Mouse (Mus musculus): ENCODE results near the gene Nqo1. TPM values are rescaled to one million over a fixed set of nuclear protein-coding genes. Genes with fewer than 3 reads are reported as not detected.

The Nqo1 gene
- polyA plus RNA-seq, 1 experiment from 2014 or later, result 3.3 TPM

DNA sequence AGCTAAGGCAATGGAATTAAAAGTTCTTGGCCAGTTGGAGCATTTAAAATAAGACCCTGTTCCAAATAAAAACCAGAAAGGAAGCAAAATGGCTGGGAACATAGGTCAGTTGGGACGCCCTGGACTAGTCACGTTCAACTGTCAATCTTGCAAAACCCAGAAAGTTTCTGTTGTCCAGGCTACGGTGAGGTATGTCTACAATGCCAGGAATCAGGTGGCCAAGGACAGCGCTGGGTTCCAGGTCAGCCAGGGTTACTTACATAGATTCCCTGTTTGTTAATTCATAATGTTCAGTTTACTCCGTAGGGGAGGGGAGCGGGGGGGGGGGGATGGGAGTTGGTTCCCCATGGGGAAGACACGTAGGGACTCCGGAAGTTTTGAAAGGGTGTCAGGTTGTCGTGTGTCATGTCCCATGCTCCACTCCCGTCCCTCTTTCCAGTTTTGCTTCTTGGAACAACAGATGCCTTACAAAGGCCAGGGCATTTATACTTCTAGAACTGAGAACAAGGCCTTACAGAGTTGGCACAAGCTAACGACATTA, 32.5 kb upstream of the Nqo1 start:
- ATAC-seq, result no peak; the same call in 1 of the 2 replicates
- H3K27ac ChIP-seq, result no peak overlapping the region

DNA sequence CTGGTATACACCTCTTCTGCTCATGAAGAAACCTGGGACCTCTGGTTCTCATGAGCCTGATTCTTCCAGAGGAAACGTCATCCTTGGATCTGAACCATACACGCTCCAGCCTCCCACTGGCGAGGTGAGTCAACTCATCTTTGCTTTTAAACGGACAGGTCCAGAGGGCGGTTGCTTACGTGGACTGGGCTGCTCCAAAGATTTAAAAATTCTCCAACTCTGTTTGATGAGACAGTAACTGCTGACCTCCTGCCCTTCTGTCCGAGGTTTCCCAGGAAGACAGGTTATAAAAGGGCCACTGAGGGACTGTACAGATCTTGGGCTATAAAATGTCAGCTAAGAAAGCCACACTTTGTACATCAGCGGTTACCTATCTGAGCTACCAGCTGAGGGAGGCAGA, 27.8 kb upstream of the Nqo1 start:
- H3K9me3 ChIP-seq, result no peaks in the 10 kb centered on the region

More for the DNA sequence above, 32.5 kb upstream of the Nqo1 start:
- peak overlapping the region; percentile 87 for H3K9ac ChIP-seq (replicated peaks)
- H3K36me3 ChIP-seq, result no peaks in the 10 kb centered on the region
- H3K4me3 ChIP-seq (replicated peaks), result peak overlapping the region; percentile 82
- peak overlapping the region; percentile 74 for H3K4me2 ChIP-seq (replicated peaks)
- no peaks in the 10 kb centered on the region for H3K9me3 ChIP-seq
- WGBS, result 34% methylated on average over 11 of the region's 11 CpGs
- peaks cover 19% of the 10 kb centered on the region for H3K4me1 ChIP-seq (replicated peaks)
- H3K27me3 ChIP-seq, result no peaks in the 10 kb centered on the region

DNA sequence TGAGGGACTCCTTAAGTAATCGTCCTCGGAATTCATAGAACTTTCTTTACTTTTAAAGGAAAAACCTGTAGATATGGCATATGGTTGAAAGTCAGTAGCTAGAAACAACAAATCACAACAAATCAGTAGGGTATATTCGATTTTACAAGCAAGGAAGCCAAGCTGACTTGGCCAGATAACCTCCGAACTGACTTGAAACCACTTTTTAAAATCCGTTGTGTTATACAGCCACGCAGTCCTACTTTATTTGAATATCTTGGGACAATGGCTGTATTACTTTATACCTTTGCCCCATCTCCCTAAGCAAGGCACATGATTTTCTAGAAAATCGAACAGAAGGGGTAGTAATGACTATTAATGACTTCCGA, 22.2 kb upstream of the Nqo1 start:
- H3K4me3 ChIP-seq (replicated peaks), result no peak overlapping the region
- H3K9ac ChIP-seq (replicated peaks), result no peak overlapping the region
- no peak overlapping the region for H3K4me2 ChIP-seq (replicated peaks)
- H3K4me1 ChIP-seq (replicated peaks), result peaks cover 29% of the 10 kb centered on the region
- no peaks in the 10 kb centered on the region for H3K27me3 ChIP-seq
- ATAC-seq, result no peak
- 49% methylated on average over 8 of the region's 8 CpGs for WGBS
- H3K36me3 ChIP-seq, result peaks cover 24% of the 10 kb centered on the region
- H3K9me3 ChIP-seq, result no peaks in the 10 kb centered on the region
- no peak overlapping the region for H3K27ac ChIP-seq

More for the DNA sequence above, 27.8 kb upstream of the Nqo1 start:
- no peak for ATAC-seq
- H3K4me2 ChIP-seq (replicated peaks), result no peak overlapping the region
- no peaks in the 10 kb centered on the region for H3K27me3 ChIP-seq
- peaks cover 4% of the 10 kb centered on the region for H3K4me1 ChIP-seq (replicated peaks)
- 85% methylated on average over 8 of the region's 8 CpGs for WGBS
- no peak overlapping the region for H3K4me3 ChIP-seq (replicated peaks)
- no peak overlapping the region for H3K27ac ChIP-seq
- H3K36me3 ChIP-seq, result no peaks in the 10 kb centered on the region
- no peak overlapping the region for H3K9ac ChIP-seq (replicated peaks)

DNA sequence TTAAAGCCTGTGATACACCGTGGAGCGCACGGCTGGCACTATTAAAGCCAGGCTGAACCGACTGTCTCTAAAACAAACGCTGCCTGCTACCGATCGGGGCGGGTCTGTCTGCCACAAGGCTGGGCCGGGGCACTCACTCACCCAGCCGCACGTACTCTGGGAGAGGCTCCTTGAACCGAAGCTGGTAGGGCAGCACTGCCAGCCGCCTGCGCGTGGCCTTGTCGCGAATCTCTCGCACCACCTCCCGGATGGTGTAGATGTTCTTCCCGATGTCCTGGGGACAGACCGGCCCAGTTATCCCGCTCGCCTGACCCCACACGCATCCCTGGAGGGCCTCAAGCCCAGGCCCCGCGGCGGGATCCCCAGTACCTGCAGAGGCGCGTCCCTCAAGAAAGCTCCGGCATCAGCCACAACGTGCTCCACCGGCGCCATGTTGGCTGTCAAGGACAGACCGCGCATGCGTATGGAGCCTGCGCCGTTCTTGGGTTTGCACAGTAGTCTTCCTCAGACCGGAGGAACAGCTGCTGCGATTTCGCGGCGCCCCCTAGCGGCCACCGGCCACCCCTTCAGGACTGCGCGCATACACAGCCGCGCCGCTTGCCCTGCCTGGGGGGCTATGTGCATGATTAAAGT, 21.7 kb upstream of the Nqo1 start, which contains the start of gene Nob1:
Nob1 (minus strand) TSS at position 455 of the 633 bp plus-strand sequence.
- Histone ChIP-seq H3K27ac (peak within 1 kb of the TSS; percentile 67), H3K9me3 (no peaks in the 10 kb centered on the region), H3K27me3 (no peaks in the 10 kb centered on the region), H3K4me1 (replicated peaks) (peaks cover 29% of the 10 kb centered on the region), H3K36me3 (peaks cover 29% of the 10 kb centered on the region), H3K4me2 (replicated peaks) (peak within 1 kb of the TSS; percentile 88), H3K4me3 (replicated peaks) (peak within 1 kb of the TSS; percentile 95), H3K9ac (replicated peaks) (peak within 1 kb of the TSS; percentile 90)
- 1% methylated on average over 50 of the region's 50 CpGs for WGBS
- peak; percentile 100 for ATAC-seq

DNA sequence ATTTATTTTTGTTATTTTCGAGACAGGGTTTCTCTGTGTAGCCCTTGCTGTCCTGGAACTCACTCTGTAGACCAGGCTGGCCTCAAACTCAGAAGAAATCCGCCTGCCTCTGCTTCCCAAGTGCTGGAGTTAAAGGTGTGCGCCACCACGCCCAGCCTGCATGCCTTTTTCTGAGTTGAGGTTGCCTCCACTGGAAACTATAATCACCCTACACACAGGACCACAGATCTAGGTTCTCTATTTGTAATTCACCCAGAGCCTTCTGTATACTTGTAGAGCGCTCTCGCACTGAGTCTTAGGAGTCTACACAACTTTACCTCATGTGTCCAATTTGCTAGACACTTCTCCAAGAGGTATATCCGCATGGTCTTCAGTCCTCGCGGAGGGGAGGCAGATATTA, 21.2 kb upstream of the Nqo1 start:
- Histone ChIP-seq H3K27me3 (no peaks in the 10 kb centered on the region), H3K4me2 (replicated peaks) (peak overlapping the region; percentile 88), H3K9me3 (no peaks in the 10 kb centered on the region), H3K27ac (peak overlapping the region; percentile 67; the same call in 1 of the 2 replicates), H3K4me1 (replicated peaks) (peaks cover 29% of the 10 kb centered on the region), H3K9ac (replicated peaks) (peak overlapping the region; percentile 90), H3K4me3 (replicated peaks) (peak overlapping the region; percentile 95), H3K36me3 (peaks cover 34% of the 10 kb centered on the region)
- 0 out of 2 replicates have a peak, but pooled peaks have one; percentile 6 for ATAC-seq
- 28% methylated on average over 9 of the region's 9 CpGs for WGBS

DNA sequence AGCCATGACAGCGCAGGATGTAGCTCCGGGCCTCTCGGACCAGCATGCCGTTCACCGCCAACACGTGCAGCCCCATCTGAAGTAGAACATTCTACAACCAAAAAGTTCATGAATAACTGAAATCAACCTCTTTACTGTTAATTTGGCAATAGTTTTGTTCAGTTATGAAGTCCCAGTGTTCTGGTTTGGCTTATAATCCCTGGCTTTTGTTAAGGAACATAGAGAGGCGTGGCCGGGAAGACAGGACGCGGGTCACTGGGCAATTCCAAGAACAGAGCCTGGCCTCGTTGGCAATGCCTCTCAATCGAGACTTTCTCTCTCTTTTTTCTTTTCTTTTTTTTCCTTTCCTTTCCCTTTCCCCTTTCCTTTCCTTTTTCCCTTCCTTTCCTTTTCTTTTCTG, 14.0 kb upstream of the Nqo1 start:
- Histone ChIP-seq H3K36me3 (peaks cover 99% of the 10 kb centered on the region), H3K27ac (no peak overlapping the region), H3K4me1 (replicated peaks) (peaks cover 5% of the 10 kb centered on the region), H3K4me2 (replicated peaks) (no peak overlapping the region), H3K9ac (replicated peaks) (no peak overlapping the region), H3K27me3 (no peaks in the 10 kb centered on the region), H3K9me3 (no peaks in the 10 kb centered on the region), H3K4me3 (replicated peaks) (no peak overlapping the region)
- ATAC-seq, result no peak
- WGBS, result 83% methylated on average over 12 of the region's 12 CpGs

DNA sequence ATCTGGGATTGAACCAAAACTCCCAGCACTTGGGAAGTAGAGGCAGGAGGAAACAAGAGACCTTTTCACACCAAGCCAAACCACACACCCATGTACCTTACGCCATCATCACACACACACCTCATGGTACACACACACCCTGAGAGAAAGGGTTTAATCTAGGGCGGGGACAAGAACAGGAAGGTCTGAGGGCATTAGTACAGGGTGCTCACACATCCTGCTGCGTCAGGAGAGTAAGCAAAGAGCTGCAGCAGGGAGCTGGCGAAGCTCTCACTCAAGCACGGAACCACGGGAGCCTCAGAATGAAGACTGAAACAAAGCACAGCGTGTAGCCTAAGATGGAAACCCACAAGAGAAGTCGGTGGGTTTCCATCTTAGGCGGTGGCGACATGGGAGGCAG, 10.9 kb upstream of the Nqo1 start:
- Histone ChIP-seq H3K4me3 (replicated peaks) (no peak overlapping the region), H3K27me3 (no peaks in the 10 kb centered on the region), H3K9ac (replicated peaks) (no peak overlapping the region), H3K4me1 (replicated peaks) (no peaks in the 10 kb centered on the region), H3K9me3 (no peaks in the 10 kb centered on the region), H3K4me2 (replicated peaks) (no peak overlapping the region), H3K27ac (no peak overlapping the region), H3K36me3 (peaks cover 99% of the 10 kb centered on the region)
- ATAC-seq, result no peak
- WGBS, result 91% methylated on average over 10 of the region's 10 CpGs

DNA sequence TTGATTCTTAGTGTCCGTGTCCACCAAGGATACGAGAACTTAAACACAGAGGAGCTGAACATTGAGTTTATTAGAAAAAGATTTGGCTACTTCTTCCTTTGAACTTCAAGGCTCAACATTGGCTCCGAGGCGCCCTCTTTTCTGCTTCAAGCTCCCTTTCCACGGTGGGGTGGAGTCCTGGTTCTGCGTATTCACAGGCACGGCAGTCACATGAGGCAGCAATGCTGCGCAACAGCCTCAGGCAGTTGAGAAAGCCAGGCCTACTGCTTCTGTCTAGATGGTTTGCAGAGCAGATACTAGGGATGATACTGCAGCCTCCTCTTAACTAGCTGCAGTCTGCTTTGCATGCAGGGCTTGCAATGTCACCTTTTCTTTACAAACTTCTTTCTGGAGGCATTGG, 9.5 kb upstream of the Nqo1 start:
- Histone ChIP-seq H3K9me3 (no peaks in the 10 kb centered on the region), H3K4me2 (replicated peaks) (no peak overlapping the region), H3K9ac (replicated peaks) (no peak overlapping the region), H3K27ac (no peak overlapping the region), H3K4me3 (replicated peaks) (no peak overlapping the region), H3K36me3 (peaks cover 95% of the 10 kb centered on the region), H3K4me1 (replicated peaks) (no peaks in the 10 kb centered on the region), H3K27me3 (no peaks in the 10 kb centered on the region)
- no peak for ATAC-seq
- 92% methylated on average over 8 of the region's 8 CpGs for WGBS

DNA sequence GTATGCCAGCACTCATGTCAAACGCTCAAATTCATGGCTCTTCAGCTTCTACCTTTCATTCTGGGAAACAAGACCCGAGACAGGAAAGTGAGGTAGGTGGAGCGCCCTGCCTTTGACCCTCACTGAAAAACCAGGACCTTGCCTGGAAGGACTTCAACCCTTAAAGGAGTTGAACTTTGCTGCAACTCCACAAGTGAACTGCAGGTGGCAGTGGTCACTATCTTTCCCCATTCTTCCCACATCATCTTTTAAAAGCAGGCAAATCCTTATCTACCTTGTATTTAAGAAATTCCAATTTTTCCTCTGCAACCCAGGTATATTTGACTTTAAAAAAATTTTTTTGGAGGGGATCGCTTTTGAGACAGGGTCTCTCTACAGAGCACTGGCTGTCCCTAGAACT, 8.4 kb upstream of the Nqo1 start:
- WGBS, result 73% methylated on average over 4 of the region's 4 CpGs
- ATAC-seq, result no peak
- no peak overlapping the region for H3K27ac ChIP-seq
- H3K27me3 ChIP-seq, result no peaks in the 10 kb centered on the region
- no peak overlapping the region for H3K9ac ChIP-seq (replicated peaks)
- H3K36me3 ChIP-seq, result peaks cover 89% of the 10 kb centered on the region
- H3K4me1 ChIP-seq (replicated peaks), result no peaks in the 10 kb centered on the region
- no peak overlapping the region for H3K4me3 ChIP-seq (replicated peaks)
- no peak overlapping the region for H3K4me2 ChIP-seq (replicated peaks)
- H3K9me3 ChIP-seq, result no peaks in the 10 kb centered on the region

DNA sequence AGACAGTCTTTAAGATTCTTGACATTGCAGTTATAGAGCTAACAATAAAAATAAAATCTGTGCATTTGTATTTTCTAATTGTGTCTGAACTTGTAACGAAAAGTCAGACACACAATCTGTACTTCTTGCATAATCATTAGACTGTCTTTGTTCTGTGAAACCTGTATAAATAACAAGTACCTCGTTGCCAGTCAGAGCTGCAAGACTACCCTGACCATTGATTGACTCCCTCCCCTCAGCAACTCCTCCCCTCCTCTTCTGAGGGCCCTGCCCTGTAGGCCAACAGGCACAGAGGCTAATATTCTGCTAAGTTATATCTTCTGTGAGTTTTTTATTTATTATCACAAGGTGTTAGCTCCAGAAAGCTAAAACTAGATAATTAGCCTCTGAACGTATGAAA, 2.9 kb upstream of the Nqo1 start:
- H3K4me2 ChIP-seq (replicated peaks), result no peak overlapping the region
- ATAC-seq, result no peak
- 66% methylated on average over 3 of the region's 3 CpGs for WGBS
- H3K9me3 ChIP-seq, result no peaks in the 10 kb centered on the region
- no peak overlapping the region for H3K9ac ChIP-seq (replicated peaks)
- H3K4me1 ChIP-seq (replicated peaks), result peaks cover 13% of the 10 kb centered on the region
- H3K27ac ChIP-seq, result no peak overlapping the region
- no peak overlapping the region for H3K4me3 ChIP-seq (replicated peaks)
- no peaks in the 10 kb centered on the region for H3K27me3 ChIP-seq
- peaks cover 34% of the 10 kb centered on the region for H3K36me3 ChIP-seq

DNA sequence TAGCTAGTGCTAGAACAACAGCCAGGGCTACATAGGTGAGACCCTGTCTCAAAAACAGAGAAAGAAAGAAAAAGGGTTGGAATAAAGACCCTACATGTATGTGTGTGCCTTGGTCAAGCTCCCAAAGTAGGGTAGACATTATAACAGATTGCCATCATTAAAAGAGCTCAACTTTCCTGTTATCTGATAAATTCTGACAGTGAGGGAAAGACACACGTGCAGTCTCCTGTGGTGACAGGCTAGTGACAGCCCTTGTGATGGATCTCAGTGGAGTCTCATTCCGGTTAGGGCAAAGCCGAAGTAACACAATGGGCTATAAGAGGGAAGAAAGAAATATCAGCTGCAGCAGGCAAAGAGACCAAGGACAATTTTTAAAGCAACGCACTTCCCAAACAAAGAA, 1.1 kb upstream of the Nqo1 start:
- 86% methylated on average over 4 of the region's 4 CpGs for WGBS

DNA sequence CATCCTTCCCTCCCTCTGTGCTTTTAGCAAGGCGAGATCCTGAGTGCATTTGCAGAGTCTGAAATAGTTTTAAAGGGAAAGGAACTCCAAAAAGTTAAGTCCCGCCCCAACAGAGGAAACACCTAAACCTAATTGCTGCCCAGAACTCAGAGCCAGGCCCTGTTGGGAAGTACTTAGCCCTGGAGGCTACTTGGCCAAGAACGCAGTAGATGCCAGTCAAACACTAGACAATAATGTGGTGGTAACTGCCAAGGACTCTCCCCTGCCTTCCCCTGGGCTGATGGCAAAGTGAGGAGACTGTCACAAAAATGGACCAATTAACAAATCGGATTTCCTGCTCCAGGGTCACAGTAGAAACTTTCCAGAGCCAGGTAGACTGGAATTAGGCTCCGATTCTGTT, 1.1 kb downstream of the Nqo1 start:
- no peak overlapping the region for H3K4me2 ChIP-seq (replicated peaks)
- no peaks in the 10 kb centered on the region for H3K9me3 ChIP-seq
- peaks cover 13% of the 10 kb centered on the region for H3K4me1 ChIP-seq (replicated peaks)
- H3K27ac ChIP-seq, result no peak overlapping the region
- WGBS, result 79% methylated on average over 5 of the region's 5 CpGs
- peaks cover 3% of the 10 kb centered on the region; the same call in 1 of the 2 replicates for H3K36me3 ChIP-seq
- H3K4me3 ChIP-seq (replicated peaks), result no peak overlapping the region
- ATAC-seq, result no peak
- H3K9ac ChIP-seq (replicated peaks), result no peak overlapping the region
- H3K27me3 ChIP-seq, result no peaks in the 10 kb centered on the region

More for the DNA sequence above, 1.1 kb upstream of the Nqo1 start:
- no peak overlapping the region for H3K27ac ChIP-seq
- peaks cover 16% of the 10 kb centered on the region for H3K36me3 ChIP-seq
- H3K4me1 ChIP-seq (replicated peaks), result peaks cover 13% of the 10 kb centered on the region
- ATAC-seq, result no peak
- H3K9me3 ChIP-seq, result no peaks in the 10 kb centered on the region
- H3K4me3 ChIP-seq (replicated peaks), result no peak overlapping the region
- H3K27me3 ChIP-seq, result no peaks in the 10 kb centered on the region
- H3K4me2 ChIP-seq (replicated peaks), result no peak overlapping the region
- H3K9ac ChIP-seq (replicated peaks), result no peak overlapping the region

DNA sequence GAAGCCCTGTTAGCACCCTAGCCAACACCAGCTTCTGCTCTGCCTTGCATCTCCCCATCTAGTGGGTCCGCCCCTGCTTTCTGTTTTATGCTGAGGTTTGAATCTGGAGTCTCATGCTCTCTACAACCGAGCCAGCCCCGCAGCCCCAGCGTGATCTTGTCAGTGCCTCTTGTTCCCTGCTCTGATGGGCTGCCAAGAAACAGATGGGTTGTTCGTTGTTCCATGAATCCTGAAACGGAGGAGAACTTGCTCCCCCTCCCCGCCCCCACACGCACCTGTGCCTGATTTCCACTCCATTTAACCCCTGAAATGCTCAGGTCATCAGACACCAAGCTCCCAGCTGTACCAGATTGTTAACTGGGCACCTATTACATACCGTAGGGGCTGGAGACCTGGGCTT, 3.5 kb downstream of the Nqo1 start:
- ATAC-seq, result no peak
- Histone ChIP-seq H3K27ac (no peak overlapping the region), H3K9me3 (no peaks in the 10 kb centered on the region), H3K27me3 (no peaks in the 10 kb centered on the region), H3K4me1 (replicated peaks) (peaks cover 13% of the 10 kb centered on the region), H3K9ac (replicated peaks) (no peak overlapping the region), H3K4me2 (replicated peaks) (no peak overlapping the region), H3K36me3 (no peaks in the 10 kb centered on the region), H3K4me3 (replicated peaks) (no peak overlapping the region)
- WGBS, result 41% methylated on average over 9 of the region's 9 CpGs
